Mouse (Mus musculus): ENCODE measurements around the gene Rhou. TPM values are rescaled to one million over a fixed set of nuclear protein-coding genes. Genes with fewer than 3 reads are reported as not detected.

Gene Rhou
- total and polyA plus RNA-seq, 3 experiments = 0.08 to 0.16 TPM; not detected in 1

GRCm38 (mm10) chr8:123627410-123628147 is 26.1 kb upstream of the Rhou start:
- TF ChIP-seq ELF1 (IDR thresholded peaks at IDR 0.05; ENCODE audit: low read depth, low read length) = no peak
- 0 out of 2 replicates have a peak, but pooled peaks have one; percentile 46 for TF ChIP-seq TBP (conservative IDR thresholded peaks at IDR 0.05; ENCODE audit: low read depth, low read length)
- TF ChIP-seq EP300 (IDR thresholded peaks at IDR 0.05; ENCODE audit: low read length) = no peak
- no peak for TF ChIP-seq POLR2A (IDR thresholded peaks at IDR 0.05; ENCODE audit: low read depth, low read length)
- no peak for TF ChIP-seq ZKSCAN1 (IDR thresholded peaks at IDR 0.05; ENCODE audit: borderline replicate concordance, low read depth, low read length)
- TF ChIP-seq CTCF (conservative IDR thresholded peaks at IDR 0.05 in 1 of 2, IDR thresholded peaks at IDR 0.05 in 1 of 2; ENCODE audit: low read depth in 2 of 2, low read length in 2 of 2) = peak in 1 of 2 experiments; percentile 70; a peak in 2 of 4 replicates
- peak overlapping the region; percentile 99; the same call in 1 of the 2 replicates for H3K4me2 ChIP-seq (ENCODE audit: insufficient read depth, low read depth, poor library complexity, severe bottlenecking)
- H3K4me1 ChIP-seq (ENCODE audit: control insufficient read depth in 1 of 2, insufficient read depth in 2 of 2) = peaks cover 10 to 21% of the 10 kb centered on the region in 2 experiments
- no peak overlapping the region for H3K4me3 ChIP-seq (replicated peaks in 1 of 3; ENCODE audit: low read depth in 2 of 3, low read length in 2 of 3, poor library complexity in 1 of 3)
- no peaks in the 10 kb centered on the region for H3K79me2 ChIP-seq (replicated peaks; ENCODE audit: control insufficient read depth, extremely low read depth, insufficient read depth, poor library complexity, severe bottlenecking)
- in situ Hi-C loops (cut with MboI; ENCODE audit: low pct_ligation_motif_present, low pct_unique_long_range_greater_than_20kb, low sequenced_read_pairs) (no loop called here), dilution Hi-C loops (cut with MboI; ENCODE audit: extremely low pct_ligation_motif_present, extremely low pct_unique_long_range_greater_than_20kb, low sequenced_read_pairs) (no loop called here)
- H3K27ac ChIP-seq (ENCODE audit: insufficient read depth, low read depth) = no peak overlapping the region
- H3K9ac ChIP-seq (ENCODE audit: insufficient read depth, low read depth) = no peak overlapping the region
- no peaks in the 10 kb centered on the region for H3K9me3 ChIP-seq (replicated peaks; ENCODE audit: low read length)
- no peaks in the 10 kb centered on the region for H3K36me3 ChIP-seq (replicated peaks in 1 of 2; ENCODE audit: control insufficient read depth in 1 of 2, insufficient read depth in 1 of 2, low read length in 1 of 2)
- H3K27me3 ChIP-seq (replicated peaks) = peaks cover 21% of the 10 kb centered on the region
- DNase-seq (ENCODE audit: extremely low read depth) = no peak

DNA sequence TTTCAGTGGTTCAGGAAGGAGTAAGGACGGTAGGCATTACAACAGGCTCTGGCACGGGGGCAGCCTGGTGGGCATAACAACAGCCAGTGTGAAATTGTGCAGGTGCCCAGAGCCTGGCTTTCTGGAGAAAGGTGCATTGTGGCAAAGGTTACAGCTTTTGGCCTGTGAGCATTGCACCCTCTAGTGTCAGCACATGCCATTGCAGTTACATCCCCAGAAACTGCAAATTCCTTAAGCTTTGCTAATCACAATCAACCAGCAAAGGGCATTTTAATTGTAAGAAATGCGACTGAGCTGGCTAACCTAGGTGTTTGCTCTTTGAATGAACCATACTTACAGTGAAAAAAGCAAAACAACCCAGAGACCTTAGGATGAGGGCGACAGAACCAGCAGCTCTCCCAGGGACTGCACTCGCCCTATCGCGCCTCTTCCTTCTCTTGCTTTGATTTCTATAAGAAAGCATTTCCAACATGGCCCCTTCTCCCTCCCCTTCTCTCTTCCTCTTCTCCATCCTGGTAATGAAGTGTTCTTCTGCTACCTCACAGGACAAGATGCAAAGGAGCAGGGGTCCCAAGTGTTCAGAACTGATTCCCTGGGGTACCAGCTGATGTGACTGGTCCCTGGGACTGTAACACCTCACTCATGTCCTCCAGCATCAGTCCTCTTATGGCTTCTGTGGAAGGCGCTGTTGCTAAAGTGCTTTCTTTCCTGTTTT is 25.3 kb upstream of the Rhou start:
- peak overlapping the region; percentile 99 for H3K4me2 ChIP-seq (ENCODE audit: insufficient read depth, low read depth, poor library complexity, severe bottlenecking)
- H3K4me3 ChIP-seq (replicated peaks in 1 of 3; ENCODE audit: low read depth in 2 of 3, low read length in 2 of 3, poor library complexity in 1 of 3) = peak overlapping the region; percentile 24 to 49 (median 40)
- in situ Hi-C loops (cut with MboI; ENCODE audit: low pct_ligation_motif_present, low pct_unique_long_range_greater_than_20kb, low sequenced_read_pairs) = no loop called here
- TF ChIP-seq RAD21 (IDR thresholded peaks at IDR 0.05; ENCODE audit: low read depth, low read length) = peak; percentile 81
- TF ChIP-seq SMC3 (IDR thresholded peaks at IDR 0.05; ENCODE audit: low read depth, low read length) = peak; percentile 54
- TF ChIP-seq JUND (conservative IDR thresholded peaks at IDR 0.05; ENCODE audit: low read depth, low read length) = no peak
- peak; percentile 68 for TF ChIP-seq MYC (IDR thresholded peaks at IDR 0.05; ENCODE audit: low read depth, low read length)
- 0 out of 2 replicates have a peak, but pooled peaks have one; percentile 24 for TF ChIP-seq TBP (conservative IDR thresholded peaks at IDR 0.05; ENCODE audit: low read depth, low read length)
- TF ChIP-seq CTCF (conservative IDR thresholded peaks at IDR 0.05 in 1 of 2, IDR thresholded peaks at IDR 0.05 in 1 of 2; ENCODE audit: low read depth in 2 of 2, low read length in 2 of 2) = peak; percentile 86 to 91
- peak; percentile 30; the same call in 1 of the 2 replicates for TF ChIP-seq MAX (IDR thresholded peaks at IDR 0.05; ENCODE audit: low read length)
- no peak for TF ChIP-seq GABPA (IDR thresholded peaks at IDR 0.05; ENCODE audit: insufficient replicate concordance, low read depth, low read length)
- H3K9ac ChIP-seq (ENCODE audit: insufficient read depth, low read depth) = no peak overlapping the region
- H3K36me3 ChIP-seq (replicated peaks in 1 of 2; ENCODE audit: control insufficient read depth in 1 of 2, insufficient read depth in 1 of 2, low read length in 1 of 2) = no peaks in the 10 kb centered on the region
- H3K4me1 ChIP-seq (ENCODE audit: control insufficient read depth in 1 of 2, insufficient read depth in 2 of 2) = peaks cover 14 to 30% of the 10 kb centered on the region in 2 experiments
- no peaks in the 10 kb centered on the region for H3K79me2 ChIP-seq (replicated peaks; ENCODE audit: control insufficient read depth, extremely low read depth, insufficient read depth, poor library complexity, severe bottlenecking)
- peak; percentile 64 for DNase-seq (ENCODE audit: extremely low read depth)
- dilution Hi-C loops (cut with MboI; ENCODE audit: extremely low pct_ligation_motif_present, extremely low pct_unique_long_range_greater_than_20kb, low sequenced_read_pairs) = no loop called here
- H3K27me3 ChIP-seq (replicated peaks) = peaks cover 21% of the 10 kb centered on the region
- no peak overlapping the region for H3K27ac ChIP-seq (ENCODE audit: insufficient read depth, low read depth)
- H3K9me3 ChIP-seq (replicated peaks; ENCODE audit: low read length) = no peaks in the 10 kb centered on the region

Data from CH12.LX (cell line).